Mouse (Mus musculus) spleen, adult 18-20 months (tissue): ENCODE measurements around the gene Gm6871.
"Not testable (repeated sequence)": the region's sequence is repeated elsewhere in the genome, so short reads cannot be mapped to it uniquely, and the experiment has no call there.

Experiments used
- DNase-seq, 2 experiments: peaks; one replicate each; pipeline ENCODE4 v3.0.0; 2022; ENCODE audit warnings: mixed read lengths in 2 of 2

Gm6871 gene

DNA sequence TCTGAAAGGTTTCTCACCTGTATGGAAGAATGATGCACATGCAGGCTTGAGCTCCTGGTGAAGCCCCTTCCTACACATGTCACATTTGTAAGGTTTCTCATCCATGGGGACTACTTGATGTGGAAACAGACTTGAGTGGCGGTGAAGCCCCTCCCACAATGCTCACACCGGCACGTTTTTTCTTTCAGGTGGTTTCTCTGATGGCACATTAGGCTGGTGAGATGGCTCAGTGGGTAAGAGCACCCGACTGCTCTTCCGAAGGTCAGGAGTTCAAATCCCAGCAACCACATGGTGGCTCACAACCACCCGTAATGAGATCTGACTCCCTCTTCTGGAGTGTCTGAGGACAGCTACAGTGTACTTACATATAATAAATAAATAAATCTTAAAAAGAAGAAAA, at the start of gene Gm6871:
TSS of gene Gm6871 (minus strand) at position 101 of the 400 bp plus-strand sequence.
- DNase-seq: not testable (repeated sequence)

DNA sequence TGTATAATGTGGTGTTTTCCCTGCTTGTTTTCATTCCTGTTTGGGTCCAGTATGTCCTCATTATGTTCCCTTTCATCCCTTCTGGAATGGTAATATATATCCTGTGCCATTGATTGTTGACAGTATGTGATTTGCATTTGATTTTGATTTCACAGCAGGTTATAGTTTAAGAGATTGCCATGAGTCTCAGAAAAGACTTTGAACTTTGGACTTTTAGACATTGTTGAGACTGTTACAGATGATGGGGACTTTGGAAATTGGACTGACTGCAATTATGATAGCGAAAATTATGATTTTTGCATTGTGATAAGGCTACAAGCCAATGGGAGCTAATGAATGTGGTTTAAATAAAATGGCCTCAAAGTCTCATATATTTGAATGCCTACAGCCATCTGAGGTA, 42.8 kb upstream of the Gm6871 start:
- not testable (repeated sequence) for DNase-seq

DNA sequence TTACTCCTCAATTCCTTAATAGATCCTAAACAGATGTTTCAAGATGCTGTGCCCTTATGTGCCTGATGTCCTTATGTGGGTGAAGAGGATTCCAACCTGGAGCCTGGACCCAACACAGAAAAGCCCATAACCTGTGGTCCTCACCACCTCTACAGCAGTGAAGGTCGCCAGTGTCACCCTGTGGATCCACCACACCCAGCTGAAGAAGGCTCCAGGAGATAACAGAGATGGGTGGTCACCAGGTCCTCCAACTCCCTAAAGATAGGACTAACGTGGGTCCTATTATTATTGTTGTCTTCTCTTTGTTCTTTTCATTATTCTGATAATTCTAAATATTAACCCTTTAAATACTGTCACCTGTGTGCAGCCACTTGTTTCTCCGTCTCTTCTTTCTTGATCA, 38.2 kb upstream of the Gm6871 start:
- DNase-seq: no peak

DNA sequence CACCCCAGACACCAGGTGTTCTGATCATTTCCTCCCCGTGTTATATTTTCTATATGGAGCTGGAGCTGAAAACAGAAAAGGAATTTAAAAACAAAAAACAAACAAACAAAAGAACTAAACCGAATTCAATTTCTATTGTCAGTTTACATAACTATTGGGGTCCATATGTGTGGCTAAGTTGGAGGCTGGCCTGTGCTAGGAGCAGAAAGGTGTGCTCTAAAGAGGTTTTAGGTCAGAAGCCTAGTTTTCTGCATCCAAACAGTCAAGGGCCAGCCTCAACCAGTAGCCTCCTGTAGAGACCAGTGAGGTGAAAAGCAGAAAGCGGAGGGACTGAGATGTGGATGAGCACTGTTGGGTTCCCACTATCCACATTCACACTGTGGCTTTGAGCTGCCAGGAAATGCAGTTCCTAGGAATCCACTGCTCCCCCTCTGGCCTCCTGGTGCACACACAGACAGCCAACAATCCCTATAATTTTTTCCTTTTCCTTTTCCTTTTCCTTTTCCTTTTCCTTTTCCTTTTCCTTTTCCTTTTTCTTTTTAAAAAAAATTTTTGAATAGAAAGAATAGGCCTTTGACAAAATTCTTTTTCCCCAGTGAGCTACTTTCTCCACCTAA, 26.6 kb upstream of the Gm6871 start:
- DNase-seq: no peak

DNA sequence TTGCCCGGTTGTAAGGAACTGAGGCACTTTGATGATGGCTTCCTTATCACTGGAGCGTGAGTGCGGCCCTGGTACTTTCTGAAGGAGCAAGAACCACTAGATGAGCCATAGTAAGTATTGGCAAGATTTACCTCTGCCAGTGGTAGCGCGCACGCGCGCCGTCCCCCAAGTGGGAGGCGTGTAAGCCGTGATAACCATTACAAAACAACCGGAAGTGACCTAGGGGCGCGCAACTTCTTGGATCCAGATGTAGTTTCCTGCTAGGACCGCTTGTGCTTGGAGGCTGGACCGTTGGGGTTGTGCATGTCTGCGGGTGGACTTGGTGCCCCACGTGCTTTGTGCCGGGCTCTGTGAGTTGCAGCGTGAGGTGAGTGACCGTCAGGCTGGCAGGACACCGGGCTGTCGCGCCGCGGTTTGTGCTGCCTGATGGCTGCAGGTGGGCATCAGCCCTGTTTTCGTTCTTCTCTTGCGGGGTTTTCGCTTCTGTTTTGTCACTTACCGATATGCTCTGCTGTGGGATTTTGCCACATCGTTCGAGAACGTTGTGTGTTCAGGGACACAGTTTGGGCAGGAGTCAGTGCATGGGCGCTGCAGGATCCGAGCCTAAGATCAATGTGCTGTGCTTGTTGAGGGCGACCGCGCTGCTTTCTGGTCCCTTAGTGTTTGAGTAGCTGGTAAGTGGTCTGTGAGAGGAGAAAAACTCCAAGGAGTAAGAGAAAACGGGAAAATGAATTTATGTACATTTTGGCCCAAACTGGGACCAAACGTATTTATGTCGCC, 25.8 kb upstream of the Gm6871 start, which contains the start of gene 2610021A01Rik:
TSS of gene 2610021A01Rik (plus strand) at position 197 of the 780 bp plus-strand sequence.
- peak; percentile 78 to 80 for DNase-seq

DNA sequence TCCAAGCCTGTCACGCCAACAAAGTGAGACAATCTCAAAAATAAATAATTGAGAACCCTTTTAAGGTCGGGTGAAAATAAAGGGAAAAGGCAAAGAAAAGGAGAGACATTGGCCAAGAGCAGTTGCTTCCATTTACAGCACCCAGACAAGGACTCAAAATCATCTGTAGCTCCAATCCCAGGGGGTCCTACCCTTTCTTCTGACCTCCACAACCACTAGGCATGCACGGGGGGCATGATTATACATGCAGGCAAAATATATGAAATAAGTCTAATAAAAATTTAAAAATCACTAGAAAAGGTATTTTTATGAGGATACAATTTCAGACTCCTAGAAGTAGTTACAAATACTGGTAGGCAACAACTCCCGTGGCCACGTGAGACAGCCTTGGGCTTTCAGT, 25.2 kb upstream of the Gm6871 start:
- no peak for DNase-seq

DNA sequence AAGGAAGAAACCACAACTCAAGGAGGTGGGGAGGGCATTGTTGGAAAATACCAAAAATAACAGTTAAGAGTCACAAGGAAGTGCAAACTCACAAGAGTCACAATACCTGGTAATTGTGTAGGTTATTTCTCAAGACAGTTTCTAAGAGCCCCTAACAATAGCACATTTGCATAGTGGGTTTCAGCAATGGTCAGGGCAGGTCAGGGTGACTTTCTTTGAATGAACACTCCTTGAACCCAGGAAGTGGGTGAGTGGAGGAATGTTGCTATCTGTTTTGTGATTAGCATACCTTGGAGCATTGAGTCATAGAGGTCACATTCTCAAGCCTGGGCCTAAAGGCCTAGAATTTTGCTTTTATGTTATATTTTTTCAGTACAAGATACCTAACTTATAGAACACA, 14.4 kb upstream of the Gm6871 start:
- DNase-seq: not testable (repeated sequence)

DNA sequence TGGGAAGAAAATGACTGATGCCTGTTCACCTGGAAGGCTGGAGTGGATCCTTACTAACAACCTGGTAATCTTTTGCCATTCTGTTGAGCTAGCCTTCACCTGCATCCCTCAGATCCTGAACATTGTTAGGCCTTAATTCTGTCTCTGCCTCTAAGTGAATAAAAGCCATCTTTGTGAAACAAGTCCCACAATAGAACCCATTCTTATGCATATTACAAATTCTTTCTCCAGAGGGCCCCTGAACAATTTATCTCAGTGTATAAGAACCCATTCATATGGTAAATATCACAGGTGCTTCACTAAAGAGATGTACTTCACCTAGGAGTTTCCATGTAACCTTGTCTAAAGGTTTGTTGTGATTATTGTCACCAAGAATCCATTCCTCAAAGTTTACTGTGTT, 8.6 kb upstream of the Gm6871 start:
- DNase-seq: no peak

DNA sequence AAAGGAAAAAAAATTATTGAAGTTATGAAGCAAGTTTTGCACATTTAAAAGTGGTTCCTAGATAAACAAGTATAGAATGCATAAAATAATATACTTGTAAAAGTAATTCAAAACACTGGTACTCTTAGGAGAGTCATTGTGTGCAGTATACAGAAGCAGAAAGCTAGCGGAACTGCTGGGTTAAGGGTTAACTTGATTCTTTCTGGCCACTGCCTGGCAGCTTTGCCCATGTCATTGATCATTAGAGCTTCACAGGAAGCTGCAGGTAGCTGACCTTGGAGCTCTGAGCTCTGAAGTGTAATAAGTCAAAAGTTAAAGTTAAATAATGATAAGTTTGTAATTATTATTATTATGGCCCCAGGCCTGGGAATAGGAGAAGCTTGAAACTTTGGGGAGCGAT, 4.5 kb upstream of the Gm6871 start:
- DNase-seq: no peak

DNA sequence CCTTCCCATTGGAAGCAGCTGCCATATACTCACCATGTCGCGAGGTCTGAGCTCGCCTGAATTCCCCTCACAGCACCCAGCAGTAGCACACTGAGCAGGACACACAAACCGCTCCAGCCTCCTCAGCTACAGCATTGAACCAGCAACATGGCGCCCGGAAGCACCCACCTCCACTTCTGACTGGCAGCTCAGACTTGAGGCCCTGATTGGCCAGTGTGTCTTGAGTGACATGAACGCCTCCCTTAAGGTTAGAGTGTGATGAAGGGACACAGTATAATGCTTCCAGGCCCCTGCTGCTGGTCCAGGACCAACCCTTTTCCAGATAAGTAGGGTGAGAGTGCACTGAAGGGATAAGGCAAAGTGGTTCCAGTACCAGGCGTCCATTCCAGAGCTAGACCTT, 12.8 kb downstream of the Gm6871 start:
- no peak for DNase-seq

DNA sequence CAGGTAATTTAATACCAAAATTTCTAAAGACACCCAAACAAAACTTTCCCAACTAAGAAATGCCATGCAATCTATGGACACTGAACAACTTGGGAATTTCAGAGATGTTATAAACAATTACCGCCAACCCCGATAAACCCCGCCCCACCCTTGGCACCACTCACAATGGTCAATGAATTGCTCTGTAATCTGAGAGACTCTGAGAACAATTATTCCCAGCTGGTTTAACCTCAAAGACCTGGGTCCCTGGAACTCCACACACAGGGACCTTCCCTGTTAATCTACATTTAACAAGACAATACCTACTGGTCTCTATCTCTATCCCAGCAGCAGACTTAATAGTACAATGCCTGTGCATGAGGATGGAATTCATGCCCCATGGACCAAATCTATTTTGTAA, 60.8 kb downstream of the Gm6871 start:
- DNase-seq: no peak

DNA sequence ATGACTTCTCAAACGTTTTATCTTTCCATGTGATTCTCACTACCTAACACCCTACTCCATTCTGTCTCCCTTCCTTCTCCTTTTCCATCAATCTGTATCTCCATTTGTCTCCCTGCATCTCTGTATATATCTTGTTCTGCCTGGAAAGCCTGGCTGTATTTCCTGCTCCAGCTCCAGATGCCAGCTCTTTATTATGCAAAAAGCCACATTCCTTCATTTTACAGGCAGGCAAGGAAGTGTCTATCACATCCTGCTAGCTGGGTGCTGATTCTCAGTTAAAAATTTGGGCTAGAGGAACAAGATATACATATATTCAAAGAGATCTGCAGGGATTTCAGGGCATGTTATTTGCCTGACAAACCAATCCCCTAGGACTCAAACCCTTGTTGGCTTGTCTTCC, 61.3 kb downstream of the Gm6871 start:
- DNase-seq: no peak

DNA sequence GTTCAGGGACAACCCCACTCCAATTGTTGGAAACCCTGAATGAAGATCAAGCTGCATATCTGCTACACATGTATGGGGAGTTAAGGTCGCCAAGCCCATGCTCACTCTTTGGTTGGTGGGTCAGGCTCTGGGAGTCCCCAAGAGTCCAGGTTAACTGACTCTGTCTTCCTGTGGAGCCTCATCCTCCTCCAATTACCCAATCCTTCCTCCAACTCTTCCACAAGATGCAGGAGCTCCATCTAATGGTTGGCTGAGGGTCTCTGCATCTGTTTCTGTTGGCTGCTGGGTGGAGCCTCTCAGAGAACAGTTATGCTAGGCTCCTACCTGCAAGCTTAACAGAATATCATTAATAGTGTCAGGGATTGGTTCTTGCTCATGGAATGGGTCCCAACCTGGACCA, 71.1 kb downstream of the Gm6871 start:
- DNase-seq: no peak

DNA sequence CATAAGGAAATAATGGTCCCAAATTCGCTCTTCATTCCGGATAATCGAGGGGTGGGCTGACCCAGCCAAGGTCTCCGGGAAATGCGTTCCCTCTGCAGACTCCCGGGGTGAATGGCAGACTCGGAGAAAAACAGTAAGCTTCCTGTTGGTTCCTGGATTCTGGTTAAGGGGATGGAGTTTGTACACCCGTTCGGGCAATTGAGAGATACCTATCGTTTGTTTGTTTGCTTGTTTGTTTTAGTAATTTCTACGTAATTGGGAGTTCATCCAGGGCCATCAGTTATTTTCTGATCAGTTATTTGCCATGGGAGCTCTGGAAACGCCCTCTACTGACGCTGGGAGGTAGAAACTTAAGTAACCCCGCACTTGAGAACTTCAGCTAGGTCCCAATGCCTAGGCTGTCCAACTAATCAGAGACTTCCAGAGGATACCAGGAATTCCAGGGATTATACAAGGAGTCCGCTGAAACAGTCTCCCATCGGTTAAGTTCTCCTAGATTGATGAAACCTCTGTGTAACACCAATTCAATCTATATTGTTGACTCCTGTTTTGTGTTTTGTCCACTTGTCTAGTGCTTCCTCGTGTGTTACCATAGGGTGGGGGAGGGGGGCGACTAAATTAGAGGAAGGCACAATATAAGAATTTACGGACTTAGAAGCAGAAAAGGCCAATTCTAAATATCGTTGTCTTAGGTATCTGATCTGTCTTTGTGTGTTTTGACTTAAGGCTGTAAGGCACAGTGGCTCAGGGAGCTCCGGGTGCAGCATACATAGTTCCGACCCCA, 73.1 kb downstream of the Gm6871 start:
- DNase-seq: peak; percentile 22 to 70

DNA sequence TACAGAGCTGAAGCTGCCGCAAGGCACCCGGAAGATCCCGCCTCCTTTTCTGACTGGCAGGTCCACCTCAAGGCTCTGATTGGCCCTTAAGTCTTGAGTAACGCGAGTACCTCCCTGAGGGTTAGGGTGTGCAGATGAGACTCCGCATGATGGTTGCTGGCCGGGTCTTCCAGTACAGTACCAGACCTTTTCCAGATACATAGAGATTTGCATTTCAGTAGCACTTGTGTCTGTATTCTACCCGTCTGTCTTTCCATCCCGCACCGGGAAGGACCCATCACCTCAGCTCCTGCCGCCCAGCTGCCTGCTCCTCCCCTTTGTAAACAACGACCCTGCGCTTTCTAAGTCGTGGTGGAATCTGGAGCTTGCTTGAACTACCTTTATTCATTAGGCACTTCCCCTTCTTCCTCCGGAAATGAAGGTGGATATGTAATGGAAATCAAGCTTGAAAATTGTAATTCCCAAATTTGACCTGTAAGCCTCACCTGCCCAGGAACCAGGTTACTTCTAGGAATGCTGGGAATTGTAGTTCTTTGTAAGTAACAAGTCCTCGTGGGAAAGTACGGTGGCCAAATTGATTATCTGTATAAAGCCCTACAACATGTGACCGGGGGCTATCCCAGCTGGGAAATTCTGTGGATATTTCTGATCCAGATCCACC, 73.9 kb downstream of the Gm6871 start, which contains the start of the genes Gm20449 and AW146154:
TSS of gene Gm20449 (minus strand) at position 29 of the 661 bp plus-strand sequence.
TSS of gene AW146154 (minus strand) at position 502 of the 661 bp plus-strand sequence.
- DNase-seq: peak; percentile 91 to 97

DNA sequence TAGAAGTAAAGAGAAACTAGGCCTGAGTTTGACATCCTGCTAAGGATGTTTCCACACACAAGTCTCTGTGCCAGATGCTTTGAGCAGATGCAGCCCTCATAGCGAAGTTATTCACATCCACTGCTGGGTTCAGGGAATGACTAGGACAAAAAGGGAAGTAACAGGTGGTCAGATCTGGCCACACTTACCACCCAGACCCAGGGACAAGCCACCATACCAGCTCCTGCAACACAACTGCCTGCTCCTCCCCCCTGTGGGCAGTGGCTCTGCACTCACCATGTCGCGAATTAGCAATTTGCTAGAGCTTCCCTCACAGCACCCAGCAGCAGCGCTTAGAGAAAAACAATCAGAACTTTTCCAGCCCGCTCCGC, 74.5 kb downstream of the Gm6871 start:
- DNase-seq: not testable (repeated sequence)

DNA sequence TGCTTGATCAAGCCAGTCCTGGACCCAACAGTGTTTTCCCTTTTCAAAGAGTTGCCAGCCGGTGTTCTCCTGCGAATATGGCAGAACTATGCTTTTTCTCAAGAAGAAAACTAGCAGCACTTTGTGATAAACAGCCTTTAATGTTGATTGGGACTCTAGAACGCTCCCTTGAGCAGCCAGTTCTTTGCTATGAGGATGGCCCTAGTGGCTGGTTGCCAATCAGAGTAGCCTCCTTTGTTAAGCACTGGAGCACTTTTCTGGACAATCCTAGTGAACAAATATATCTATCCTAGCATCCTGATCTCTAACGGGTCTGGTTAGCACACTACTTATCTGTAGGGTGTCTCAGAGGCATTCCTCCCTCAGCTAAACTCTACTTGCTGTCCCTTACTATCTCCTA, 75.0 kb downstream of the Gm6871 start:
- DNase-seq: not testable (repeated sequence)

DNA sequence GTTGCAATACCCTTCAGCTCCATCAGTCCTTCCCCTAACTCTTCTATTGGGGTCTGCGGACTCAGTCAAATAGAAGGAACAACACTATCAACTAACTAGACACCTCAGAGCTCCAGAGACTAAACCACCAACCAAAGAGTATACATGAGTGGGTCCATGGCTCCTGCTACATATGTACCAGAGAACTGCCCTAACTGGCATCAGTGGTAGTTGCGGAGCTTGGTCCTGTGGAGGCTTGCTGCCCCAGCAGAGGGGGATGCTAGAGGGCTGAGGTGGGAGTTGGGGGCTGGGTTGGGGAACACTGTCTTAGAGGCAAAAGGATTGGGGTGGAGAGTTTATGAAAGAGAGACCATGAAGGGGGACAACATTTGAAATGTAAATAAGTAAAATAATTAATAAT, 75.6 kb downstream of the Gm6871 start:
- peak in 1 of 2 experiments; percentile 11 for DNase-seq
